Mouse (Mus musculus): ENCODE results near the gene Slc36a2.

Gene Slc36a2

GRCm38 (mm10) chr11:55184733-55185291, at the start of gene Slc36a2:
Gene Slc36a2 (minus strand): TSS chr11:55185077.
- DNase-seq, result no peak

DNA sequence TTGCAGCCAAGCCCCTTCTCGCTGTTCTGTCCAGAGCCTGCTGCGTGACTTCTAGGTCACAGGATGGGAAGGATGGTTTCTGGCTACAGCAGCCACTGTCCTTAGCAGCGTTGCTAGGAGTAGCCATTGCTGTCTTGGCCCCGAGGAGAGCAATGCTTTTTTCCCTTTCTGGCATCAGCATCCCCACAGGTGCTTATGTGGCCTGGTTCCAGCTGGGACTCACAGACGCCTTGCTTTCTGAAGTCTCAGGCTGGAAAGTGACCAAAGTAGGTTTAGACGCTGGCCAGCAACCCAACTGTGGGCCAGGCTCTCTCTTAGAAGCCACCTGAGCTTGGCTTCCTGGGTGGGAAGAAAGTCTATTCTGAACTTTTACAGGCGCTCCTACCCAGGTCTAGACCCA, 49.4 kb upstream of the Slc36a2 start:
- no peak for DNase-seq

- no peak for DNase-seq
Observed at GRCm38 (mm10) chr11:55231034-55231433, 46.2 kb upstream of the Slc36a2 start.

DNA sequence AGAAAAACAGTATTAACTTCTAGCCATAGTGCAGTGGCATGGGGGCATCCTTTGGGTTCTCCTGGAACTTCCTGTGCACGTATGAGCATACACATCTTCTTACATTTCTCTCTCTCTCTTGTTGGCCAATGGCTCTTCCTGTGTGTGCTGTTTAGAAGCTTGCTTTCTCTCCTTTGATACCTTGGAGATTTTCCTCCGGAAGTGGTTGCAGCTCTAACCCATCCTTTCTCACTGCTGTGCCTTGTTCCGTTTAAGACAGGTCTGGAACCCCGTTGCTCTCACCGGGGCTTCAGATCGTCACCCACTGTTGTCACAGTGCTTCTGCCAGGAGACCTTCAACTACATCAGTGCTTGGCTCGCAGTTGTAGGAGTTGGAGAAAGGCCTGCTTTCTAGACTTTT, 36.4 kb upstream of the Slc36a2 start:
- DNase-seq, result no peak

DNA sequence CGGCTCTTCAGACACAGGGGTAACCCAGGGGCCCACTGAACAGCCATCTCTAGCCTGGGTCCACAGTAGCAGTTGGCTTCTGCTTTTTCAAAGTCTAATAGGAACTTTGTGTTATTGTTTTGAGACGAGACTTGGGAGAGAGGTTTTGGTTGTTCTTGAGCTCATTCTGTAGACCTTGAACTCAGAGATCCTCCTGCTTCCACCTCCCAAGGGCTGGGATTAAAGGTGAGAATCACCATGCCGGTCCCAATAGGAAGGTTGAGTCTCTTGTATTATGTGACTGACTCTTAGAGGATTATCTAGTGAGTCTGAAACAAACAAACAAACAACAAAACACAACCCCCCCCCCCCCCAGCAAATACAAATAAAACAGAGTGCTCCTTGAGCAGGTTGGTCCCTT, 33.6 kb upstream of the Slc36a2 start:
- peak; percentile 41 to 49 for DNase-seq

GRCm38 (mm10) chr11:55217880-55218279, 33.0 kb upstream of the Slc36a2 start:
- DNase-seq, result no peak

GRCm38 (mm10) chr11:55217418-55217817, 32.5 kb upstream of the Slc36a2 start:
- peak; percentile 86 to 89 for DNase-seq

- DNase-seq, result no peak
Observed at GRCm38 (mm10) chr11:55216830-55217229, 32.0 kb upstream of the Slc36a2 start.

GRCm38 (mm10) chr11:55216061-55216460, 31.2 kb upstream of the Slc36a2 start:
- DNase-seq, result peak; percentile 83 to 84

GRCm38 (mm10) chr11:55214978-55215377, 30.1 kb upstream of the Slc36a2 start:
- no peak for DNase-seq

GRCm38 (mm10) chr11:55214161-55214560, 29.3 kb upstream of the Slc36a2 start:
- DNase-seq, result peak; percentile 43 to 50

DNA sequence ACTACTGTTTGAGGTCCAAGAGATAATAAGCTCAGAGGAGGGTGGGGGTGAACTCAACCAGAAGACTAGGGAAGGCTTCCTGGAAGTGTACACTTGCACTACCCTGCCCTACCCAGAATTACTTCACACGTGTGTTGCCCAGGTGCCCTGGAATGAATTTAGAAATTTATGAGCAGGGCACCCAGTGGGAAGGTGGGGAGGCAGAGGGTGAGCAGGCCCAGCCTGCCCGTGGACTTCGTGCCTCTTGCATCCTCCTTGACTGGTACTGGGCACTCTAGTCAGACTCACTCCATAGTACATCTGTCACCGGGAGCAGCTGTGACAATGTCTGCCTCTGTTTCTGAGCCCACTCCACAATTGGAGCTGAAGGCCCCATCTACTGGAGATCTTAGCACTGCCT, 28.6 kb upstream of the Slc36a2 start:
- peak in 1 of 2 experiments; percentile 20 for DNase-seq

GRCm38 (mm10) chr11:55209626-55210353, 24.9 kb upstream of the Slc36a2 start:
- DNase-seq, result peak in 1 of 2 experiments; percentile 24

- no peak for DNase-seq
Observed at GRCm38 (mm10) chr11:55209032-55209431, 24.2 kb upstream of the Slc36a2 start.

DNA sequence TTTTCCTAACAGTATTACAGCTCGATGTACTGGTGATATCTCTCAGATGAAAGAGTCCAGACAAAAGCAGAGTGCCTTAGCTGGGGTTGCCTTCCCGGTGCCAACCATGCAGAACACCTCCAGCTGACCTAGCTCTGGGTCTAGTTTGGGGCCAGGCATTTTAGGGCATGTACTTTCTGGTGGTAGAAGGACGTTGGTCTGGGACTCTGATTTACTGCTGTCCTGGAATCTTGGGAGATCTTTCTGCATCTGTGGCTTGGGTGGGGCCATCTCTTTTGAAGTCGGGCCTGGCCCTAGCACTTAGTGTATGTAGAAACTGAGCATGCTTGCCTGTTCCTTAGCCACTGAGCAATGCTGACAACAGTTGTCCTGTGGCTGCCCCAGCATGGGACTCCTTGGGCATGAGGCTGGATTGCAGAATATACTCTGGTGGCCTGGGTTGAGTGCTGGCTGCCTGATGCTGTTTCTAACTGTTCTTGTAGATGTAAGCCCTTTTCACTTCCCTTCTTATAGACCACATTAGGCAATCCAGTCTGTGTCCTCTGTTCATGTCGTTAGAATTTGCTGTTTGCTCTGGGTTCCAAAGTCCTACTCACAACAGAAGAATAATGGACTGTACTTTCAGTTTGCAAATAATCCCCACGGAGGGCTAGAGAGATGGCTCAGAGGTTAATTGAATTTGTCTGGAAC, 23.3 kb upstream of the Slc36a2 start:
- DNase-seq, result peak; percentile 54 to 58

GRCm38 (mm10) chr11:55204602-55205001, 19.7 kb upstream of the Slc36a2 start:
- peak in 1 of 2 experiments; percentile 42 for DNase-seq

DNA sequence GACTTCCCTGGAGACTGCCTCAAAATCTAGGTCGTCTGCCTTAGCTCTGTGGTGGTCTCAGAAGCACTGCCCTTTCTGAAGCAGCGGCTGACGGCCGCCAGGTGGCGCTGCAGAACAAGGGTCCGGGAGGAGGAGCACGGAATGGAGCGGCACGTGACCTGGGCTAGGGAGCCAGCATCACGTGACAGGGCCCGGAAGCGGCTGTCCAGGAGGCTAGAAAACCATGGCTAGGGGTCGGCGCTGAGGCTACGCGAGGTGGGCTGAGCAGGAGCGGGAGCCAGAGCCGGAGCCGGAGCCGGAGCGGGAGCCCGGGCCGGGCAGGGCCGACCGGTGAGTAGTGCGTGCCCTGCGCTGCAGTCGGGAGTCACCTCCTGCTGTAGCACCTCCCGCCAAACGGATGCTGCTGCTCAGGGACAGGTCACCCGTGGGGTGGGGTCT, 19.3 kb upstream of the Slc36a2 start, which contains the start of gene Slc36a1:
TSS of gene Slc36a1 (plus strand) at position 192 of the 438 bp plus-strand sequence.
- DNase-seq, result peak; percentile 93 to 95

GRCm38 (mm10) chr11:55197740-55198510, 13.0 kb upstream of the Slc36a2 start:
- DNase-seq, result no peak

- DNase-seq, result no peak
Observed at GRCm38 (mm10) chr11:55197086-55197485, 12.2 kb upstream of the Slc36a2 start.

DNA sequence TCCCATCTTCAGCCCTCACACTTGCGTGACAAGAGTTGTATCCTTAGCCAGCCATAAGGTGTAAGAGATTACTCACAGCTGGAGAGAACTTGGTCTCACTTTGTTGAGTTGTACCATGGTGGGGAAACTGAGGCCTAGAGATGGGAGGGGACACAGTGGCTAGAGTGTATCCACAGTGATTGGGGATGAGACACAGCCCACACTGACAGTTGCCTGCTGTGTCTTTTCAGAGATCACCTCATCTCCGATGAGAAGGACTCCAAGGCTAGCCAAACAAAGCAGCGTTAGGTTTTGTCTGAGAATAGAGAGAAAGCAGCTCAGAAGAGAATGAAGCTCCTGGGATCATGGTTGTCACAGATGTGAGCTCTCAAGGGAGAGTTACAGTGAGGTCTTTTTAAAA, 5.3 kb upstream of the Slc36a2 start:
- no peak for DNase-seq

GRCm38 (mm10) chr11:55187777-55188176, 2.9 kb upstream of the Slc36a2 start:
- no peak for DNase-seq

DNA sequence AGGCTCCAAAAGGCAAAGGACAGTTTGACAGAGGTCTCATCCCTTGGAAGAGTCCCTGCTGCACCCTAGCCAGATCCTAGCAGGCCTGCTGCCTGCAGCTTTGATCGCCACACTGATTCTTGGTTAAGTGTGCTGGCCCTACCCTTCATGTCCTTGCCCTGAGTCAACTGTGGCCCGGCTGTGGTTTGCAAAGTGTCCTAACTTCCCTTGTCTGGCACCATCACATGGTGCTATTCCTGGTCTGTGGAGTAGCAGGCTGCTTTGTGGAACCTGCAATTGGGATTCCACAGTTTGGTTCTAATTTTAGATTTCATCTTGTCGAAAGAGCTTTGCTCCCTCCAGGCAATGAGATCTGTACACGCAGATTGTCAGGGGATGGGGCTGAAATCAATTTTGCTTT, 2.4 kb upstream of the Slc36a2 start:
- no peak for DNase-seq

- DNase-seq, result no peak
Observed at GRCm38 (mm10) chr11:55184246-55184645, 631 bp downstream of the Slc36a2 start.

All from kidney, adult 8-10 months (tissue).